Mouse (Mus musculus) gastrocnemius, postnatal 36 days (tissue): ENCODE data around the gene Lin28a. TPM values are rescaled to one million over a fixed set of nuclear protein-coding genes. Genes with fewer than 3 reads are reported as not detected.

Experiments used
- total RNA-seq, 2 experiments: library from RNA; stranded (reverse); gene quantifications; 2 replicates each; pipeline ENCODE4 v1.2.3; 2021

The Lin28a gene
- total RNA-seq, 2 experiments from 2014 or later, result 0.28 to 1.1 TPM

Other genes with a start within 250 kb of the Lin28a start
- 1 to 10 TPM; 4.9 to 6.1 TPM for gene Rps6ka1, start 131.0 kb downstream of the Lin28a start, total RNA-seq
- gene Hmgn2, start 50.2 kb downstream of the Lin28a start, total RNA-seq, result 10 to 100 TPM; 31.8 to 54.4 TPM
- 10 to 100 TPM; 10.5 to 10.9 TPM for gene Dhdds, start 17.9 kb downstream of the Lin28a start, total RNA-seq
- not detected for gene Zfp683, start 35.0 kb upstream of the Lin28a start, total RNA-seq
- not detected for gene Crybg2, start 42.0 kb upstream of the Lin28a start, total RNA-seq
- 1 to 10 TPM; 1.1 to 1.9 TPM for gene Cd52, start 76.2 kb upstream of the Lin28a start, total RNA-seq
- 1 to 10 TPM; 1.4 to 2.1 TPM for gene Ubxn11, start 83.7 kb upstream of the Lin28a start, total RNA-seq
- 10 to 100 TPM; 17.1 to 19.7 TPM for gene Sh3bgrl3, start 109.9 kb upstream of the Lin28a start, total RNA-seq
- gene Cep85, start 168.3 kb upstream of the Lin28a start, total RNA-seq, result 10 to 100 TPM; 51.0 to 64.2 TPM
- gene Gm7534, start 184.2 kb upstream of the Lin28a start, total RNA-seq, result not detected
- gene Catsper4, start 208.5 kb upstream of the Lin28a start, total RNA-seq, result 1 to 10 TPM; 1.3 to 1.4 TPM
- gene Cnksr1, start 219.6 kb upstream of the Lin28a start, total RNA-seq, result 10 to 100 TPM; 33.7 to 36.3 TPM
- not detected for gene E130218I03Rik, start 224.8 kb upstream of the Lin28a start, total RNA-seq
- 1 to 10 TPM; 4.5 to 4.7 TPM for gene Zfp593, start 226.8 kb upstream of the Lin28a start, total RNA-seq
- gene Gm30191, start 228.1 kb upstream of the Lin28a start, total RNA-seq, result not detected
- 1 to 10 TPM; 2.4 to 3.6 TPM for gene Grrp1, start 235.3 kb upstream of the Lin28a start, total RNA-seq